Mouse (Mus musculus) hindbrain, embryonic 11.5 days (tissue): ENCODE measurements at regions not wholly inside any gene's neighbourhood (a gene's known extent, or its start where the extent isn't known, plus 50 kb on each side); places are given as distances from the start of the nearest gene placed in this dataset.
A peak's percentile ranks its signal among the peaks of the same experiment; 100 is the strongest.

ENCODE experiments used
- ATAC-seq: fragments of 200-750 bp; cut with Nextera tagmentation; 2 replicates; pipeline ENCODE4 v1.8.0; 2017; ENCODE audit warnings: mild to moderate bottlenecking, moderate TSS enrichment, moderate library complexity; ENCODE audit not compliant: low FRiP score
- DNase-seq: peaks from one replicate; pipeline ENCODE4 v3.0.0-alpha.2; 2015; ENCODE audit warnings: low spot score
- H3K27ac ChIP-seq: fragments of 300-500 bp; sonication (generic); 2 replicates; pipeline ENCODE4 v1.5.1; 2014; ENCODE audit warnings: mild to moderate bottlenecking, low read depth, low read length
- H3K27me3 ChIP-seq: fragments of 300-500 bp; sonication (generic); 2 replicates; pipeline ENCODE4 v1.6.1; 2014; ENCODE audit warnings: mild to moderate bottlenecking, low read length, moderate library complexity, mixed read lengths; ENCODE audit not compliant: control insufficient read depth, insufficient read depth
- H3K36me3 ChIP-seq: fragments of 300-500 bp; sonication (generic); 2 replicates; pipeline ENCODE4 v1.6.1; 2014; ENCODE audit warnings: mild to moderate bottlenecking, low read length, moderate library complexity, mixed read lengths; ENCODE audit not compliant: control insufficient read depth, insufficient read depth
- H3K4me1 ChIP-seq: fragments of 300-500 bp; sonication (generic); replicated peaks from 2 replicates; pipeline ENCODE4 v1.6.1; 2014; ENCODE audit warnings: low read length, mixed read lengths; ENCODE audit not compliant: control insufficient read depth, insufficient read depth
- H3K4me2 ChIP-seq: fragments of 300-500 bp; sonication (generic); replicated peaks from 2 replicates; pipeline ENCODE4 v1.6.1; 2014; ENCODE audit warnings: mild to moderate bottlenecking, low read depth, low read length
- H3K4me3 ChIP-seq: fragments of 300-500 bp; sonication (generic); 2 replicates; pipeline ENCODE4 v1.5.1; 2014; ENCODE audit warnings: low read depth, low read length
- H3K9ac ChIP-seq: fragments of 300-500 bp; sonication (generic); 2 replicates; pipeline ENCODE4 v1.6.1; 2014; ENCODE audit warnings: low read depth, low read length
- H3K9me3 ChIP-seq: fragments of 300-500 bp; sonication (generic); 2 replicates; pipeline ENCODE4 v1.6.1; 2016; ENCODE audit warnings: low read length; ENCODE audit not compliant: control insufficient read depth
- WGBS: fragments of 180-500 bp; shearing (Covaris S2); extraction: QIAGEN DNeasy Blood & Tissue Kit; methylation state at CpG from one replicate; pipeline ENCODE4 v1.1.7; 2014; 5-methylcytosine and 5-hydroxymethylcytosine counted together

GRCm38 (mm10) chr14:69107796-69108195 is 186.3 kb downstream of the Synb start:
- H3K27me3 ChIP-seq = no peaks in the 10 kb centered on the region
- H3K4me1 ChIP-seq = no peaks in the 10 kb centered on the region
- no peak for DNase-seq
- 93% methylated on average over 5 of the region's 5 CpGs for WGBS
- no peaks in the 10 kb centered on the region for H3K9me3 ChIP-seq
- H3K9ac ChIP-seq = no peak overlapping the region
- no peak for ATAC-seq
- no peak overlapping the region for H3K27ac ChIP-seq
- no peak overlapping the region for H3K4me2 ChIP-seq
- no peak overlapping the region for H3K4me3 ChIP-seq
- no peaks in the 10 kb centered on the region for H3K36me3 ChIP-seq

- H3K4me1 ChIP-seq = no peaks in the 10 kb centered on the region
- no peak overlapping the region for H3K4me3 ChIP-seq
- DNase-seq (peak; percentile 8), ATAC-seq (no peak)
- no peak overlapping the region for H3K27ac ChIP-seq
- no peak overlapping the region for H3K9ac ChIP-seq
- WGBS = 59% methylated on average over 4 of the region's 4 CpGs
- H3K9me3 ChIP-seq = no peaks in the 10 kb centered on the region
- no peaks in the 10 kb centered on the region for H3K36me3 ChIP-seq
- no peaks in the 10 kb centered on the region for H3K27me3 ChIP-seq
- no peak overlapping the region for H3K4me2 ChIP-seq
Measured at GRCm38 (mm10) chr14:69104646-69105045, 189.5 kb downstream of the Synb start.

GRCm38 (mm10) chr14:69103371-69104009 is 190.6 kb downstream of the Synb start:
- WGBS = 80% methylated on average over 6 of the region's 6 CpGs
- Histone ChIP-seq H3K4me2 (no peak overlapping the region), H3K27me3 (no peaks in the 10 kb centered on the region), H3K9ac (no peak overlapping the region), H3K4me3 (no peak overlapping the region), H3K36me3 (no peaks in the 10 kb centered on the region), H3K4me1 (no peaks in the 10 kb centered on the region), H3K27ac (no peak overlapping the region), H3K9me3 (no peaks in the 10 kb centered on the region)
- ATAC-seq = no peak
- no peak for DNase-seq

GRCm38 (mm10) chr14:69100866-69101265 is 193.2 kb downstream of the Synb start:
- ATAC-seq (no peak), DNase-seq (no peak)
- 89% methylated on average over 5 of the region's 5 CpGs for WGBS
- no peaks in the 10 kb centered on the region for H3K27me3 ChIP-seq
- no peaks in the 10 kb centered on the region for H3K4me1 ChIP-seq
- H3K9ac ChIP-seq = no peak overlapping the region
- H3K36me3 ChIP-seq = no peaks in the 10 kb centered on the region
- H3K27ac ChIP-seq = no peak overlapping the region
- H3K4me2 ChIP-seq = no peak overlapping the region
- no peaks in the 10 kb centered on the region for H3K9me3 ChIP-seq
- H3K4me3 ChIP-seq = no peak overlapping the region

DNA sequence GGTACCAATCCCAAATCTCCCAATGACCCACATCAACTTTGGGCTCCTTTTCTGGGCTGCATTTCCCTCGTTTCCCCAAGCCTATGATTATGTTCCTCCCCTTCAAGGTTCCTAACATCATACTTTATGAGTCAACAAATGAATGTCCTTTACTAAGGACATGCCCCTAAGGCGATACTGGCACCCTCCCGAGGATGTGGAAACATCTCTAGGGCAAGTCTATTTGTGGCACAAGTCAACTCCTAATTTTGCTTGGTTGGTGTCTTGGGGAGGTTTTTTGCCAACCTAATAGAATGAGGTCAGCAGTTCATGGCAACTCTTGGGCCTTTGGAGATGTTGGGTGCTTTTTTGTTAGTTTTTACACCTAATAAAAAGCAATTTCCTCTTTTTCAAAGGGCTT is 198.5 kb downstream of the Synb start:
- H3K36me3 ChIP-seq = no peaks in the 10 kb centered on the region
- H3K4me1 ChIP-seq = no peaks in the 10 kb centered on the region
- no peak for DNase-seq
- no peak overlapping the region for H3K4me3 ChIP-seq
- no peak overlapping the region for H3K27ac ChIP-seq
- 83% methylated on average over 3 of the region's 3 CpGs for WGBS
- H3K9ac ChIP-seq = no peak overlapping the region
- H3K4me2 ChIP-seq = no peak overlapping the region
- H3K27me3 ChIP-seq = no peaks in the 10 kb centered on the region
- no peaks in the 10 kb centered on the region for H3K9me3 ChIP-seq
- no peak for ATAC-seq
